Mouse (Mus musculus) MEL (cell line): Measurements from ENCODE around the gene BC052040. TPM values are rescaled to one million over a fixed set of nuclear protein-coding genes. Genes with fewer than 3 reads are reported as not detected.

ENCODE experiments used
- DNase-seq: peaks from one replicate; pipeline ENCODE4 v3.0.0; 2011; ENCODE audit warnings: low read depth, low spot score
- H3K27ac ChIP-seq: 2 replicates; pipeline ENCODE4 v1.5.1; 2012; ENCODE audit warnings: low read depth, mild to moderate bottlenecking, control low read depth, low read length, moderate library complexity; ENCODE audit not compliant: control insufficient read depth
- H3K27me3 ChIP-seq, 2 experiments: fragments of 150-350 bp in 1 of 2; sonication (generic) in 1 of 2; 2 replicates each; pipeline ENCODE4 v1.6.1; 2012; ENCODE audit warnings: low read length in 2 of 2, mild to moderate bottlenecking in 2 of 2, improper control_type of control experiment in 1 of 2, moderate library complexity in 1 of 2; ENCODE audit not compliant: insufficient read depth in 2 of 2, control insufficient read depth in 1 of 2
- H3K36me3 ChIP-seq, 2 experiments: 2 replicates each; pipeline ENCODE4 v1.6.1; 2012 to 2014; ENCODE audit warnings: low read length in 2 of 2, improper control_type of control experiment in 1 of 2, inconsistent platforms in 1 of 2, mild to moderate bottlenecking in 1 of 2; ENCODE audit not compliant: insufficient read depth in 2 of 2, control insufficient read depth in 1 of 2
- H3K4me1 ChIP-seq, 2 experiments: fragments of 150-350 bp in 1 of 2; sonication (generic) in 1 of 2; 2 replicates each; pipeline ENCODE4 v1.6.1; 2012; ENCODE audit warnings: low read length in 2 of 2, improper control_type of control experiment in 1 of 2, mild to moderate bottlenecking in 1 of 2; ENCODE audit not compliant: insufficient read depth in 2 of 2, control insufficient read depth in 1 of 2
- H3K4me3 ChIP-seq, 2 experiments: fragments of 150-350 bp in 1 of 2; sonication (generic) in 1 of 2; 2 replicates each; pipeline ENCODE4 v1.5.1; 2012; ENCODE audit warnings: low read depth in 2 of 2, low read length in 2 of 2, mild to moderate bottlenecking in 2 of 2, moderate library complexity in 2 of 2, control low read depth in 1 of 2, improper control_type of control experiment in 1 of 2; ENCODE audit not compliant: control insufficient read depth in 1 of 2, insufficient read depth in 1 of 2
- H3K79me2 ChIP-seq: 2 replicates; pipeline ENCODE4 v1.6.1; 2012; ENCODE audit warnings: mild to moderate bottlenecking, low read length, moderate library complexity; ENCODE audit not compliant: control insufficient read depth, poor library complexity, insufficient read depth
- H3K9ac ChIP-seq: 2 replicates; pipeline ENCODE4 v1.6.1; 2012; ENCODE audit warnings: low read depth, mild to moderate bottlenecking, control low read depth, low read length, moderate library complexity; ENCODE audit not compliant: control insufficient read depth, poor library complexity, severe bottlenecking
- H3K9me3 ChIP-seq: fragments of 150-350 bp; sonication (generic); replicated peaks from 2 replicates; pipeline ENCODE4 v1.6.1; 2012; ENCODE audit warnings: mild to moderate bottlenecking, low read length, improper control_type of control experiment, moderate library complexity; ENCODE audit not compliant: insufficient read depth
- BHLHE40 ChIP-seq: IDR thresholded peaks from 2 replicates; pipeline ENCODE4 v1.6.1; 2012; ENCODE audit warnings: low read depth, mild to moderate bottlenecking, inconsistent platforms, low read length, improper control_type of control experiment, borderline replicate concordance
- CHD2 ChIP-seq: IDR thresholded peaks from 2 replicates; pipeline ENCODE4 v1.6.1; 2011; ENCODE audit warnings: low read length, improper control_type of control experiment
- CTCF ChIP-seq, 3 experiments: IDR thresholded peaks in 2 of 3; conservative IDR thresholded peaks in 1 of 3; 2 replicates each; pipeline ENCODE4 v1.5.1; 2011 to 2012; ENCODE audit warnings: low read length in 3 of 3, low read depth in 2 of 3, mild to moderate bottlenecking in 2 of 3, improper control_type of control experiment in 1 of 3, inconsistent platforms in 1 of 3, mixed read lengths in 1 of 3, moderate library complexity in 1 of 3; ENCODE audit not compliant: control insufficient read depth in 1 of 3, insufficient read depth in 1 of 3, poor library complexity in 1 of 3, severe bottlenecking in 1 of 3
- ELF1 ChIP-seq: IDR thresholded peaks from 2 replicates; pipeline ENCODE4 v1.6.1; 2014; ENCODE audit warnings: low read depth, mild to moderate bottlenecking, inconsistent platforms, low read length, improper control_type of control experiment, moderate library complexity
- ETS1 ChIP-seq: IDR thresholded peaks from 2 replicates; pipeline ENCODE4 v1.6.1; 2012; ENCODE audit warnings: low read depth, mild to moderate bottlenecking, inconsistent platforms, low read length, improper control_type of control experiment, moderate library complexity
- GABPA ChIP-seq: IDR thresholded peaks from 2 replicates; pipeline ENCODE4 v1.6.1; 2012; ENCODE audit warnings: low read depth, mild to moderate bottlenecking, inconsistent platforms, low read length, improper control_type of control experiment, moderate library complexity
- JUND ChIP-seq: IDR thresholded peaks from 2 replicates; pipeline ENCODE4 v1.6.1; 2011; ENCODE audit warnings: low read depth, mild to moderate bottlenecking, improper control_type of control experiment, low read length
- KAT2A ChIP-seq: conservative IDR thresholded peaks from 2 replicates; pipeline ENCODE4 v1.6.1; 2012; ENCODE audit warnings: low read depth, low read length, improper control_type of control experiment, inconsistent platforms
- MAX ChIP-seq: IDR thresholded peaks from 2 replicates; pipeline ENCODE4 v1.6.1; 2011; ENCODE audit warnings: low read length, improper control_type of control experiment
- MXI1 ChIP-seq: IDR thresholded peaks from 2 replicates; pipeline ENCODE4 v1.6.1; 2011; ENCODE audit warnings: mild to moderate bottlenecking, low read depth, low read length, improper control_type of control experiment
- MYB ChIP-seq: IDR thresholded peaks from 2 replicates; pipeline ENCODE4 v1.6.1; 2011; ENCODE audit warnings: mild to moderate bottlenecking, low read depth, low read length, improper control_type of control experiment
- MYC ChIP-seq: IDR thresholded peaks from 2 replicates; pipeline ENCODE4 v1.6.1; 2011; ENCODE audit warnings: low read depth, mild to moderate bottlenecking, low read length, improper control_type of control experiment, moderate library complexity
- NELFE ChIP-seq: IDR thresholded peaks from 2 replicates; pipeline ENCODE4 v1.6.1; 2011; ENCODE audit warnings: low read depth, low read length, improper control_type of control experiment
- NRF1 ChIP-seq: IDR thresholded peaks from 2 replicates; pipeline ENCODE4 v1.6.1; 2014; ENCODE audit warnings: low read depth, mild to moderate bottlenecking, inconsistent platforms, low read length, improper control_type of control experiment, moderate library complexity; ENCODE audit not compliant: poor library complexity, insufficient read depth, severe bottlenecking
- POLR2A ChIP-seq, 2 experiments: IDR thresholded peaks; 2 replicates each; pipeline ENCODE4 v1.6.1; 2011 to 2012; ENCODE audit warnings: low read length in 2 of 2, mild to moderate bottlenecking in 2 of 2, control low read depth in 1 of 2, improper control_type of control experiment in 1 of 2, low read depth in 1 of 2, moderate library complexity in 1 of 2; ENCODE audit not compliant: control insufficient read depth in 1 of 2, insufficient read depth in 1 of 2, poor library complexity in 1 of 2
- TAL1 ChIP-seq: IDR thresholded peaks from 2 replicates; pipeline ENCODE4 v1.6.1; 2012; ENCODE audit warnings: mild to moderate bottlenecking, inconsistent platforms, low read length, moderate library complexity, mixed read lengths
- TCF12 ChIP-seq: IDR thresholded peaks from 2 replicates; pipeline ENCODE4 v1.6.1; 2014; ENCODE audit warnings: low read depth, mild to moderate bottlenecking, inconsistent platforms, low read length, improper control_type of control experiment, moderate library complexity
- UBTF ChIP-seq: IDR thresholded peaks from 2 replicates; pipeline ENCODE4 v1.6.1; 2012; ENCODE audit warnings: low read depth, mild to moderate bottlenecking, inconsistent platforms, low read length, improper control_type of control experiment, moderate library complexity, borderline replicate concordance; ENCODE audit not compliant: insufficient read depth
- ZC3H11A ChIP-seq: IDR thresholded peaks from 2 replicates; pipeline ENCODE4 v1.6.1; 2012; ENCODE audit warnings: low read depth, mild to moderate bottlenecking, inconsistent platforms, low read length, improper control_type of control experiment
- ZNF384 ChIP-seq: IDR thresholded peaks from 2 replicates; pipeline ENCODE4 v1.6.1; 2012; ENCODE audit warnings: low read depth, mild to moderate bottlenecking, inconsistent platforms, low read length, improper control_type of control experiment
- polyA plus RNA-seq, 2 experiments: library from polyadenylated mRNA; stranded (reverse) in 1 of 2; unstranded in 1 of 2; fragments of >175 nt in 1 of 2; fragments of >200 nt in 1 of 2; gene quantifications; 2 replicates each; pipeline versions ENCODE4 v1.2.1 to v1.2.4; 2012; ENCODE audit warnings: low replicate concordance in 2 of 2, low read depth in 1 of 2; ENCODE audit not compliant: insufficient read length in 2 of 2, insufficient read depth in 1 of 2, missing spikeins in 1 of 2
- total RNA-seq: library from RNA; depleted of rRNA; stranded (reverse); fragments of 300-350 nt; gene quantifications from 2 replicates; pipeline ENCODE4 v1.2.3, GENCODE M21; 2012

The BC052040 gene
- total and polyA plus RNA-seq, 3 experiments, result 5.3 to 18.2 TPM; not detected in 1

- H3K79me2 ChIP-seq, result no peaks in the 10 kb centered on the region
- no peak overlapping the region for H3K9ac ChIP-seq
- no peaks in the 10 kb centered on the region for H3K27me3 ChIP-seq
- H3K4me3 ChIP-seq, result no peak overlapping the region
- DNase-seq, result no peak
- TF ChIP-seq MXI1 (no peak), JUND (no peak), MYB (no peak), MAX (no peak), ZNF384 (no peak), KAT2A (no peak), TCF12 (no peak), CTCF (IDR thresholded peaks at IDR 0.05 in 2 of 3, conservative IDR thresholded peaks at IDR 0.05 in 1 of 3; ENCODE audit: control insufficient read depth in 1 of 3, insufficient read depth in 1 of 3, low read depth in 2 of 3, low read length in 3 of 3, poor library complexity in 1 of 3, severe bottlenecking in 1 of 3) (no peak), BHLHE40 (no peak), ETS1 (no peak), CHD2 (no peak)
- no peaks in the 10 kb centered on the region for H3K4me1 ChIP-seq
- no peaks in the 10 kb centered on the region for H3K36me3 ChIP-seq
- H3K9me3 ChIP-seq, result no peaks in the 10 kb centered on the region
- H3K27ac ChIP-seq, result no peak overlapping the region
Observed at GRCm38 (mm10) chr2:115798839-115799238, 217.3 kb downstream of the BC052040 start.

GRCm38 (mm10) chr2:115808376-115808775 lies 226.9 kb downstream of the BC052040 start:
- Histone ChIP-seq H3K36me3 (no peaks in the 10 kb centered on the region), H3K27me3 (no peaks in the 10 kb centered on the region), H3K4me3 (no peak overlapping the region), H3K4me1 (no peaks in the 10 kb centered on the region), H3K27ac (no peak overlapping the region), H3K79me2 (no peaks in the 10 kb centered on the region), H3K9ac (no peak overlapping the region), H3K9me3 (no peaks in the 10 kb centered on the region)
- TF ChIP-seq MYC (no peak), ELF1 (no peak), ZC3H11A (no peak), GABPA (no peak), NRF1 (no peak), POLR2A (IDR thresholded peaks at IDR 0.05; ENCODE audit: control insufficient read depth in 1 of 2, insufficient read depth in 1 of 2, low read depth in 1 of 2, low read length in 2 of 2, poor library complexity in 1 of 2) (no peak), TAL1 (no peak), NELFE (no peak), MXI1 (no peak), UBTF (no peak)
- DNase-seq, result no peak
